Mouse (Mus musculus): ENCODE results near the gene Acsl1.

The Acsl1 gene

DNA sequence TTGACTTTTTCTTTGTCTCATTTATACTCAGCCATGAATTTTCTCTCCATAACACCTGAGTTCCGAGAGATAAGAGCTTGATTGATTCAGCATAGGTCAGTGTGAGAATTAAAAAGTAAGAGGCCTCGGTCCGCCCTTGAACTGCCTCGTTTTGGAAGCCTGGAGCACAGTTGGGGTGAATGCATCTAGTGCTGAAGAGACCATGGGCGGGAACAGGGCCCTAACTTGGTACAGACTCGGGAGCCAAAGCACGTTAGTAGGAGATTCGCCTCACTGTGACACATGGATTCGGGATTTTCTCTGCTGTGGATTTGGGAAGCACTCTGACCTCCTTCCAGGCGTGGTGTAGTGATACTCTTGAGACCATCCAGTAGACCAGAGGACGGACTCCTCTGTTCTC lies 4.6 kb downstream of the Acsl1 start:
- DNase-seq (ENCODE audit: low read depth, low spot score): no peak

DNA sequence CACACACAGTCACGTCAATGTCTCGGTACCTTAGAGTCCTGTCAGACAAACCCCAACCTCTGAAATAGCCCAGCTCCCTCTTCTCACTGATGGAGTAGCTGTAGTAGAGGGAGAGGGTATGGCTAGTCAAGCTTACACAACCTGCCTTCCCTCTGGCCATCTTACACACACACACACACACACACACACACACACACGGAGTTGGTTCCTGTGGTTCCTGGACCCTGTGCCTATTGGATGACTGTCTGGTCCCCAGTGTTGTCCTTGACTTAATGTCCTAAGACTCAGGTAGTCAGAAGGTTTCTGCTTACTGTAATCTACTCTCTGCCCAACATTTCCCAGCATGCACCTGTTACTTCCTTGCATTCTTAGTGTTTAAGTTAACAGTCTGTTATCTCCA lies 5.1 kb downstream of the Acsl1 start:
- no peak for DNase-seq (ENCODE audit: low read depth, low spot score)

GRCm38 (mm10) chr8:46477747-46478458 lies 7.1 kb downstream of the Acsl1 start:
- no peak for DNase-seq (ENCODE audit: low read depth, low spot score)

GRCm38 (mm10) chr8:46478783-46479182 lies 7.9 kb downstream of the Acsl1 start:
- DNase-seq (ENCODE audit: low read depth, low spot score): no peak

- no peak for DNase-seq (ENCODE audit: low read depth, low spot score)
Measured at GRCm38 (mm10) chr8:46479794-46480532, 9.1 kb downstream of the Acsl1 start.

GRCm38 (mm10) chr8:46480533-46480900 lies 9.7 kb downstream of the Acsl1 start:
- peak; percentile 27 for DNase-seq (ENCODE audit: low read depth, low spot score)

- DNase-seq (ENCODE audit: low read depth, low spot score): no peak
Measured at GRCm38 (mm10) chr8:46482771-46483170, 11.9 kb downstream of the Acsl1 start.

GRCm38 (mm10) chr8:46483247-46483646 lies 12.4 kb downstream of the Acsl1 start:
- DNase-seq (ENCODE audit: low read depth, low spot score): no peak

DNA sequence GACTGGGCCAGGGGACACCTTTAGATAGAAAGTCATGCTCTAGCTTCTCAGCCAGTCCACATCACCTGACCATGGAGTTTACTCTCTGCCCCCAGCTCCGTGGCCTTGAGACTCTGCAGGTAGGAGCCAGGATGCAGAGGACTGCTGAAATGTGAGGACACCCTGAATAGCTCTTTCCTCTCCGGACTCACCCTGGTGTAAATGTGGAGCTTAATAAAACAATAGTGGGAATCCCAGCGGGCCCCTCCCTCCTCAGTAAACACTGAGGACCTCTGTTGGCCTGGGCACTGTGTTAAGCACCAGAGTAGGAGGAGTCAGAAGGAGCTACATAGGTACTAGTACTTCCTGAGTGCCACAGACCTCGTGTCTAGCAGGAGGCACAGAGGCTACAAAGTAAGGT lies 13.2 kb downstream of the Acsl1 start:
- no peak for DNase-seq (ENCODE audit: low read depth, low spot score)

DNA sequence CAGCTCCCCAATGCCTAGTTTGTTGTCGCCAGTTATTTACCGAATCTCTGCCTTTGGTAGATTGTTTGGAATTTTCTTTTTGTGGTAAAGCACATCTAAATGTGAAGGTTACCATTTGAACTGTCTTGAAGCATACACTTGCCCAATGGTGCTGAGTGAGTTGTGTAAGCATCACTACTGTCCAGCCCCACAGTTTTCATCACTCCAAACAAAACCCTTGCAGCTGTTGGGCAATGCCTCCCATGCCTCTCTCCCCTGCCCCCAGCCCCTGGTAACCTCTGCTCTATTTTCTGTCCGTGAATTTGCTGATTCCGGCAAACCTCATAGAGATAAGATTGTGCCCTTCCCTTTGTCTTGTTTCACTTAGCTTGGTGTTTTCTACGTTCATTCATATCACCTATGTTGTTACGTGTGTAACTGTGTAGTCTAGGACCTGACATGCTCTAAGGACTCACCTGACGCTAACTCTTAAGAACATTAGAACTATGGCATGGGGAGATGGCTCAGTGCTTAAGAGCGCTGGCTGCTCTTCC lies 14.2 kb downstream of the Acsl1 start:
- no peak for DNase-seq (ENCODE audit: low read depth, low spot score)

DNA sequence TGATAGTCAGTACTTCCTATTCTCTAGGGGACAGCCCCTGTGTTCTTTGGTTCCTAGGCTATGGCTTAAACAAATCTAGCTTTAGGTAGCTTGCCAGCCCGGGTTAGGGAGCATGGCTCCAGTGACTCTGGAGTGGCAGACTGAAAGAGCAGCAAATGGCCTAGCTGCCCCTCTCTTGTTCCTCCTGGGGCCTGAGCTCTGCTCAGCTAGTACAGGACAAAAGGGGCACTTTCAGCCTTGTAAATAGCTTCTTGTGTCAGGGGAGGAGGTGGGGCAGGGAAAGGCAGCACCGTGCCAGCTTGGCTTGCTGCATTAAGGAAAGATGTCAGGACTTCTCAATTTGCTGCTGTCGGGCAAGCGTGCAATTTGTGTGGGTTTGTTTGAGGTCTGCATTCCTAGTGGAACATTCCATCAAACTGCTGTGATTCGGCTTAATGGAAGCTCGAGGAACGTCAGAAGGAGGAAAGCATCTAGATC lies 17.3 kb downstream of the Acsl1 start:
- DNase-seq (ENCODE audit: low read depth, low spot score): no peak

DNA sequence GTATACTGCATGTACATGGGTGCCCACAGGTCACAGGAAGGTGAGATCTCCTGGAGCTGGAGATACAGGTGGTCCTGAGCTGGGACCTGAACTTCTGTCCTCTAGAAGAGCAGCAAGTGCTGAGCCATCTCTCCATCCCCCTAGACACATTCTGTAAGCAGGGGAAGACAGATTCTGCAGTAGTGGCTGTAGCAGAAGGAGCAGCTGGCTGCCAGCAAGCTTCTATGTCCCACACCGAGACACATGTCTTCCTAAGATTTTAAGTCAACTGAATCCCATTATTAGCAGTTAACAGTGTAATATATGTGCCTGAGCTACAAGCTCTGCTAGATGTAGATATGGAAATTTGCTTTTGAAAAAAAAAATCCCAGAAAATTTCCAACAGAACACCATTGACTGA lies 18.4 kb downstream of the Acsl1 start:
- no peak for DNase-seq (ENCODE audit: low read depth, low spot score)

- no peak for DNase-seq (ENCODE audit: low read depth, low spot score)
Measured at GRCm38 (mm10) chr8:46490250-46490649, 19.4 kb downstream of the Acsl1 start.

DNA sequence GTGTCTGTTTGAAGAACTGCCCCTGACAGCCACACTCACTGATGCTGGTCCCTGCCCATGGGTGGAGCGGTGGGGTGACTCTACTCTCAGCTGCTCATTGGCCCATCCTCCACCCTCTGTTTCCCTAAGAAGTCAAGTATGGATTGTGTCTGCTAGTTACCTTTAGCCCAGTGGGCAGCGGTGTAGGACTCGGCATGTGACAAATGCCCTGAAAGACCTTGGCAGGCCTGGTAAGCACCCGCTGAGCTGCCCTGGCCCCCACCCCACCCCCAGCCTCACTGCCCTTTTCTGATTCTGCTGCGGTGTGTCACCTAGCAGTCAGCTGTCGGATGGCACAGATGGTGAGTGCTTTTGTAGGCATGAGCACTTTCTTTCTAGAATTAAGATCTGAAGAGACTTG lies 20.0 kb downstream of the Acsl1 start:
- DNase-seq (ENCODE audit: low read depth, low spot score): no peak

DNA sequence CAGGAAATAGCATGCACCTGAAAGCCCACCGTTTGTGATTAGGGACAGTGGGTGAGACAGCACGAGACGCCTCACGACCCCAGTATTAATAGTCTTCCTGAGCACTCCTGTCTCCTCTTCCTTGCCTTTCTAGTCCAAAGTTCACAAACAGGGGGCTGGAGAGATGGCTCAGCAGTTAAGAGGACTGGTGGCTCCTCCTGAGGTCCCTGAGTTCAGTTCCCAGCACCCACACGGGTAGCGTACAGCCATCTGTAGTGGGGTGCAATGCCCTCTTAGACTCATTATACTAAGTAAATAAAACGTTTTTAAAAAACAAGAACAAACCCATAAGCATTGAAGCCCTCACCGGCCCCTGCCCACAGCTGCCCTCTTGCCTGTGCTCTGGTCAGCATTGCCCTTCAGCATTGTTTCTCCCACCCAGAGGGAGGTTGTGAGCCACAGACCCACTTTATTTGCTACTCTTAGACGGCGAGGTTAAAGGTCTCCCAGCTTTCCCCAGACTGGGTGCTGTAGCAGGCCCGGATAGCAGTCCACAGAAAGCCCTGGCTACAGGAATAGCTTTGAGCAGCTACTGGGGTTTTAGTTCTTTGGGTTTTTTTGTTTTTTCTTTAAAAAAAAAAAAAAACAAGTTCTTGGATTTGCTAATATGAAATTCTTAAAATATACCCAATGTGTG lies 22.8 kb downstream of the Acsl1 start:
- DNase-seq (ENCODE audit: low read depth, low spot score): no peak

- no peak for DNase-seq (ENCODE audit: low read depth, low spot score)
Measured at GRCm38 (mm10) chr8:46496852-46497251, 26.0 kb downstream of the Acsl1 start.

- DNase-seq (ENCODE audit: low read depth, low spot score): no peak
Measured at GRCm38 (mm10) chr8:46497314-46498011, 26.6 kb downstream of the Acsl1 start.

DNA sequence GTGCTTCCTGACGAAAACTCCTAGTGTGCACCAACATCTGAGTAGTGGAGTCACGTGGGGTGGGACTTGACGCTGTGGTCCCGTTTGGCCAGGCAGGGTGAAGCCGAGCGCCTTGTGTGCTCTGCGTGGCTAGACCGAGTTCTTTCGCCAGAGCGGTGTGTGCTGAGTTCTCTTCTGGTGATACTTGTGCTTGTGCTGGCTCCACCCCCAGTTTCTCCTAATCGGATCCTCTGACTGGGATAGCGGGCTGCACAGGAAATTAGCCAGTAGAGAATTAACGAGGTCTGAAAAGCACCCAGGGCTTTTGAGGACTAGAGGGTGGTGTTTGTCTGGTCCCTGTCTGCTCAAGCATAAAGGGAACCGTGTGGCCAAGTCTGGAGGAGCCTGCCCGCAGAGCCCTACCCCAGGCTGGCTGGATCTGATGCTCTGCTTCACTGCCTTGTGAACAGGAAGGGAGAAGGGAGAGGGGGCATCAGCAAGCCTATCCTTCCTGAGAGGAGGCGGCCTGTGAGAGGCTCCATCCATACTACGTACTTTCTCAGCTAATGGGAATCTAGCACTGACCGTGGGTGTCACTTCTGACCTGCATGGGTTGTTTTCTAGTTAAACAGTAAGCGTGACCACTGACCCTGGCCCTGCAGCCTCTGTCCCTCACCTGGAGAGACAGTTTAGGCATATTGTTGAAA lies 28.7 kb downstream of the Acsl1 start:
- peak; percentile 54 for DNase-seq (ENCODE audit: low read depth, low spot score)

DNA sequence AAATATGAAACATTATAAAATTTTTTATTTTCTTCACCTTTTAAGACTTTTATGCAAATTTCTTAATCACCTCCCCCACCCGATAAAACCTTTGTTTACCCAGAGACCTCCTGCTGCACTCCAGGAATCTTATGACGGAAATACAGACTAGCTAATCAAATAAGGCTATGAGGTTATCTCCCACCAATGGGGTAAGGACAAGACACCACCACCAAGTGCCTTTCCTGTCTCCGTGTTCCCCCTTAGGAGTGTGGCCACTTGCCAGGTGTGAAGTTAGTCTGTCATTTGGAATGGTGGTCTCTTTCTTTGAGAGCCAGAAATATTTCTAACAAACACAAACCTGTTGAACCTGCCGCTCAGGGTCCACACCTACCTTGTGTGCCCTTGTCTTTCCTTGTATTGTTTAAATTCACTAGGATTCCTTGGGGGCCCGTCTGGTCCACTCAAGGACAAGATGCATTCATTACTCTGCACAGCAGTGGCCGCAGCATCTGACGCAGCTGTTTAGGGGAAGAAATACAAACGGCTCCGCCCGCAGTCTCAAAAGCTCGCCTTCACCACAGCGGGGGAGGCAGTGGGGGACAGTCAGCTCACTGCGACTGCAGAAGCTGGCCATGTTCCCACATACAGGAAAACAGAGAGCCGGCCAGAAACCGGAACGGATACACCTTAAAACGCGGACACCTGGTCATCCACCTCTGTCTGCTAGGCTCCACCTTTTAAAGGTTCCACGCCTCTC lies 31.7 kb downstream of the Acsl1 start:
- no peak for DNase-seq (ENCODE audit: low read depth, low spot score)

GRCm38 (mm10) chr8:46503072-46503695 lies 32.3 kb downstream of the Acsl1 start:
- no peak for DNase-seq (ENCODE audit: low read depth, low spot score)

All from retina, postnatal 7 days (tissue).